Mouse (Mus musculus) MEL (cell line): Measurements from ENCODE around the gene Tceal7. TPM values are rescaled to one million over a fixed set of nuclear protein-coding genes. Genes with fewer than 3 reads are reported as not detected.
A peak's percentile ranks its signal among the peaks of the same experiment; 100 is the strongest.
"Not testable (repeated sequence)": the region's sequence is repeated elsewhere in the genome, so short reads cannot be mapped to it uniquely, and the experiment has no call there.

Experiments used
- DNase-seq: peaks from one replicate; pipeline ENCODE4 v3.0.0; 2011; ENCODE audit warnings: low read depth, low spot score
- H3K27ac ChIP-seq: 2 replicates; pipeline ENCODE4 v1.5.1; 2012; ENCODE audit warnings: low read depth, mild to moderate bottlenecking, control low read depth, low read length, moderate library complexity; ENCODE audit not compliant: control insufficient read depth
- H3K27me3 ChIP-seq, 2 experiments: fragments of 150-350 bp in 1 of 2; sonication (generic) in 1 of 2; 2 replicates each; pipeline ENCODE4 v1.6.1; 2012; ENCODE audit warnings: low read length in 2 of 2, mild to moderate bottlenecking in 2 of 2, improper control_type of control experiment in 1 of 2, moderate library complexity in 1 of 2; ENCODE audit not compliant: insufficient read depth in 2 of 2, control insufficient read depth in 1 of 2
- H3K36me3 ChIP-seq, 2 experiments: 2 replicates each; pipeline ENCODE4 v1.6.1; 2012 to 2014; ENCODE audit warnings: low read length in 2 of 2, improper control_type of control experiment in 1 of 2, inconsistent platforms in 1 of 2, mild to moderate bottlenecking in 1 of 2; ENCODE audit not compliant: insufficient read depth in 2 of 2, control insufficient read depth in 1 of 2
- H3K4me1 ChIP-seq, 2 experiments: fragments of 150-350 bp in 1 of 2; sonication (generic) in 1 of 2; 2 replicates each; pipeline ENCODE4 v1.6.1; 2012; ENCODE audit warnings: low read length in 2 of 2, improper control_type of control experiment in 1 of 2, mild to moderate bottlenecking in 1 of 2; ENCODE audit not compliant: insufficient read depth in 2 of 2, control insufficient read depth in 1 of 2
- H3K4me3 ChIP-seq, 2 experiments: fragments of 150-350 bp in 1 of 2; sonication (generic) in 1 of 2; 2 replicates each; pipeline ENCODE4 v1.5.1; 2012; ENCODE audit warnings: low read depth in 2 of 2, low read length in 2 of 2, mild to moderate bottlenecking in 2 of 2, moderate library complexity in 2 of 2, control low read depth in 1 of 2, improper control_type of control experiment in 1 of 2; ENCODE audit not compliant: control insufficient read depth in 1 of 2, insufficient read depth in 1 of 2
- H3K79me2 ChIP-seq: 2 replicates; pipeline ENCODE4 v1.6.1; 2012; ENCODE audit warnings: mild to moderate bottlenecking, low read length, moderate library complexity; ENCODE audit not compliant: control insufficient read depth, poor library complexity, insufficient read depth
- H3K9ac ChIP-seq: 2 replicates; pipeline ENCODE4 v1.6.1; 2012; ENCODE audit warnings: low read depth, mild to moderate bottlenecking, control low read depth, low read length, moderate library complexity; ENCODE audit not compliant: control insufficient read depth, poor library complexity, severe bottlenecking
- H3K9me3 ChIP-seq: fragments of 150-350 bp; sonication (generic); replicated peaks from 2 replicates; pipeline ENCODE4 v1.6.1; 2012; ENCODE audit warnings: mild to moderate bottlenecking, low read length, improper control_type of control experiment, moderate library complexity; ENCODE audit not compliant: insufficient read depth
- BHLHE40 ChIP-seq: IDR thresholded peaks from 2 replicates; pipeline ENCODE4 v1.6.1; 2012; ENCODE audit warnings: low read depth, mild to moderate bottlenecking, inconsistent platforms, low read length, improper control_type of control experiment, borderline replicate concordance
- CTCF ChIP-seq, 3 experiments: IDR thresholded peaks in 2 of 3; conservative IDR thresholded peaks in 1 of 3; 2 replicates each; pipeline ENCODE4 v1.5.1; 2011 to 2012; ENCODE audit warnings: low read length in 3 of 3, low read depth in 2 of 3, mild to moderate bottlenecking in 2 of 3, improper control_type of control experiment in 1 of 3, inconsistent platforms in 1 of 3, mixed read lengths in 1 of 3, moderate library complexity in 1 of 3; ENCODE audit not compliant: control insufficient read depth in 1 of 3, insufficient read depth in 1 of 3, poor library complexity in 1 of 3, severe bottlenecking in 1 of 3
- E2F4 ChIP-seq: IDR thresholded peaks from 2 replicates; pipeline ENCODE4 v1.6.1; 2011; ENCODE audit warnings: low read depth, low read length, improper control_type of control experiment, borderline replicate concordance
- EP300 ChIP-seq, 2 experiments: IDR thresholded peaks; 2 replicates each; pipeline ENCODE4 v1.6.1; 2011; ENCODE audit warnings: improper control_type of control experiment in 2 of 2, low read length in 2 of 2, low read depth in 1 of 2, mild to moderate bottlenecking in 1 of 2
- ETS1 ChIP-seq: IDR thresholded peaks from 2 replicates; pipeline ENCODE4 v1.6.1; 2012; ENCODE audit warnings: low read depth, mild to moderate bottlenecking, inconsistent platforms, low read length, improper control_type of control experiment, moderate library complexity
- GABPA ChIP-seq: IDR thresholded peaks from 2 replicates; pipeline ENCODE4 v1.6.1; 2012; ENCODE audit warnings: low read depth, mild to moderate bottlenecking, inconsistent platforms, low read length, improper control_type of control experiment, moderate library complexity
- GATA1 ChIP-seq: IDR thresholded peaks from 2 replicates; pipeline ENCODE4 v1.6.1; 2011; ENCODE audit warnings: low read depth, low read length, improper control_type of control experiment
- JUND ChIP-seq: IDR thresholded peaks from 2 replicates; pipeline ENCODE4 v1.6.1; 2011; ENCODE audit warnings: low read depth, mild to moderate bottlenecking, improper control_type of control experiment, low read length
- MAFK ChIP-seq: IDR thresholded peaks from 2 replicates; pipeline ENCODE4 v1.6.1; 2011; ENCODE audit warnings: low read depth, mild to moderate bottlenecking, low read length, improper control_type of control experiment, borderline replicate concordance
- NELFE ChIP-seq: IDR thresholded peaks from 2 replicates; pipeline ENCODE4 v1.6.1; 2011; ENCODE audit warnings: low read depth, low read length, improper control_type of control experiment
- NRF1 ChIP-seq: IDR thresholded peaks from 2 replicates; pipeline ENCODE4 v1.6.1; 2014; ENCODE audit warnings: low read depth, mild to moderate bottlenecking, inconsistent platforms, low read length, improper control_type of control experiment, moderate library complexity; ENCODE audit not compliant: poor library complexity, insufficient read depth, severe bottlenecking
- POLR2AphosphoS2 ChIP-seq: IDR thresholded peaks from 2 replicates; pipeline ENCODE4 v1.6.1; 2011; ENCODE audit warnings: low read length, improper control_type of control experiment
- RCOR1 ChIP-seq: IDR thresholded peaks from 2 replicates; pipeline ENCODE4 v1.6.1; 2012; ENCODE audit warnings: low read depth, mild to moderate bottlenecking, inconsistent platforms, low read length, improper control_type of control experiment
- SIN3A ChIP-seq: IDR thresholded peaks from 2 replicates; pipeline ENCODE4 v1.6.1; 2012; ENCODE audit warnings: low read length, improper control_type of control experiment, inconsistent platforms
- SMC3 ChIP-seq: IDR thresholded peaks from 2 replicates; pipeline ENCODE4 v1.6.1; 2011; ENCODE audit warnings: low read depth, low read length, improper control_type of control experiment
- TAL1 ChIP-seq: IDR thresholded peaks from 2 replicates; pipeline ENCODE4 v1.6.1; 2012; ENCODE audit warnings: mild to moderate bottlenecking, inconsistent platforms, low read length, moderate library complexity, mixed read lengths
- USF1 ChIP-seq: IDR thresholded peaks from 2 replicates; pipeline ENCODE4 v1.6.1; 2014; ENCODE audit warnings: low read depth, mild to moderate bottlenecking, inconsistent platforms, low read length, improper control_type of control experiment, moderate library complexity
- ZC3H11A ChIP-seq: IDR thresholded peaks from 2 replicates; pipeline ENCODE4 v1.6.1; 2012; ENCODE audit warnings: low read depth, mild to moderate bottlenecking, inconsistent platforms, low read length, improper control_type of control experiment
- ZKSCAN1 ChIP-seq: IDR thresholded peaks from 2 replicates; pipeline ENCODE4 v1.6.1; 2012; ENCODE audit warnings: low read depth, mild to moderate bottlenecking, inconsistent platforms, low read length, improper control_type of control experiment, moderate library complexity
- polyA plus RNA-seq, 2 experiments: library from polyadenylated mRNA; stranded (reverse) in 1 of 2; unstranded in 1 of 2; fragments of >175 nt in 1 of 2; fragments of >200 nt in 1 of 2; gene quantifications; 2 replicates each; pipeline versions ENCODE4 v1.2.1 to v1.2.4; 2012; ENCODE audit warnings: low replicate concordance in 2 of 2, low read depth in 1 of 2; ENCODE audit not compliant: insufficient read length in 2 of 2, insufficient read depth in 1 of 2, missing spikeins in 1 of 2
- total RNA-seq: library from RNA; depleted of rRNA; stranded (reverse); fragments of 300-350 nt; gene quantifications from 2 replicates; pipeline ENCODE4 v1.2.3, GENCODE M21; 2012

Tceal7 gene
- total and polyA plus RNA-seq, 3 experiments = 1.0 TPM; not detected in 2

DNA sequence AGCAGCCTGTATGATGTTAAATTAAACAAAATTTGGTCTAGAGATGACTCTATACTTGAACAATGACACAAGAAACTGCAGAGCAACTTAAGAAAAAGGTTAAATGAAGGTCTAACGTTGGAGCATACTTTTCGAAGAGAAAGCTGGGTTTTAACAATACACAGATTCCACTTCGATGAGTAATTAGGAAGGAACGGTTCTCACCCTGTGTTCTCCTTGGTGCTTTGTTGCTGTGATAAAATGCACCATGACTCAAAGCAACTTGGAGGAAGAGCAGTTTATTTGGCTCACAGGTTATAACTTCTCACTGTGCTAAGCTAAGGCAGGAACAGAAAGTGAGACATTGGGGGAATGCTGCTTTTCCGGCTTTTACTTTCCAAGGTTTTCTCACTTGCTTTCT lies 53.1 kb downstream of the Tceal7 start:
- TF ChIP-seq NRF1 (no peak), SIN3A (no peak), TAL1 (no peak), SMC3 (no peak), CTCF (IDR thresholded peaks at IDR 0.05 in 2 of 3, conservative IDR thresholded peaks at IDR 0.05 in 1 of 3; ENCODE audit: control insufficient read depth in 1 of 3, insufficient read depth in 1 of 3, low read depth in 2 of 3, low read length in 3 of 3, poor library complexity in 1 of 3, severe bottlenecking in 1 of 3) (no peak), BHLHE40 (no peak), ZC3H11A (no peak), ZKSCAN1 (no peak), JUND (no peak), ETS1 (no peak), MAFK (no peak), EP300 (IDR thresholded peaks at IDR 0.05; ENCODE audit: low read depth in 1 of 2, low read length in 2 of 2) (no peak), USF1 (no peak), GABPA (no peak)
- TF ChIP-seq, all 39 proteins: peak for 0
- no peak for DNase-seq
- no peak overlapping the region for H3K27ac ChIP-seq
- no peaks in the 10 kb centered on the region for H3K9me3 ChIP-seq
- no peak overlapping the region for H3K4me3 ChIP-seq
- H3K4me1 ChIP-seq = peaks cover 0 to 8% of the 10 kb centered on the region in 2 experiments; a peak in 1 of 4 replicates
- H3K36me3 ChIP-seq = peaks cover 0 to 3% of the 10 kb centered on the region in 2 experiments; a peak in 1 of 4 replicates
- no peaks in the 10 kb centered on the region for H3K79me2 ChIP-seq
- peaks cover 0 to 8% of the 10 kb centered on the region in 2 experiments; a peak in 2 of 4 replicates for H3K27me3 ChIP-seq
- H3K9ac ChIP-seq = no peak overlapping the region

DNA sequence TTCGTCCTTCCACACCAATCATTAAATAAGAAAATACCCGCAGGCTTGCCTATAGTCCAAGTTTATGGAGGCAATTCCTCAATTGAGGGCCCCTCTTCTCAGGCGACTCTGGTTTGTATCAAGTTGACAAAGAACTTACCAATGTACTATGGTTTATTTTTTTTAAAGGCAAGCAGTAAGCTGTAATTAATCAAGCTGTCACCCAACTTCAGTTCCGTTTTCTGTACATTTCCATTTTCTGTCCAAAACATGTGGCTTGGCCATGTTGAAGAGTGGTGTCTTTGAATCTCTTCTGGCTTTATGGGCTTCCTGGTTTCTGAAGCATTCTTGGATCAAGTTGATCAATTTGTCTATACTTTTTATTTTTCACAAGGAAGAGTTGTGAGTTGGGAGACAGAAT lies 53.6 kb downstream of the Tceal7 start:
- H3K4me1 ChIP-seq = peaks cover 0 to 8% of the 10 kb centered on the region in 2 experiments; a peak in 1 of 4 replicates
- no peak for DNase-seq
- H3K27me3 ChIP-seq = peaks cover 0 to 8% of the 10 kb centered on the region in 2 experiments; a peak in 2 of 4 replicates
- H3K9me3 ChIP-seq = no peaks in the 10 kb centered on the region
- H3K79me2 ChIP-seq = no peaks in the 10 kb centered on the region
- no peak overlapping the region for H3K9ac ChIP-seq
- H3K36me3 ChIP-seq = peaks cover 0 to 3% of the 10 kb centered on the region in 2 experiments; a peak in 1 of 4 replicates
- TF ChIP-seq NELFE (no peak), E2F4 (no peak), ETS1 (no peak), GATA1 (no peak), RCOR1 (no peak), POLR2AphosphoS2 (no peak)
- no peak overlapping the region for H3K27ac ChIP-seq
- no peak overlapping the region for H3K4me3 ChIP-seq

DNA sequence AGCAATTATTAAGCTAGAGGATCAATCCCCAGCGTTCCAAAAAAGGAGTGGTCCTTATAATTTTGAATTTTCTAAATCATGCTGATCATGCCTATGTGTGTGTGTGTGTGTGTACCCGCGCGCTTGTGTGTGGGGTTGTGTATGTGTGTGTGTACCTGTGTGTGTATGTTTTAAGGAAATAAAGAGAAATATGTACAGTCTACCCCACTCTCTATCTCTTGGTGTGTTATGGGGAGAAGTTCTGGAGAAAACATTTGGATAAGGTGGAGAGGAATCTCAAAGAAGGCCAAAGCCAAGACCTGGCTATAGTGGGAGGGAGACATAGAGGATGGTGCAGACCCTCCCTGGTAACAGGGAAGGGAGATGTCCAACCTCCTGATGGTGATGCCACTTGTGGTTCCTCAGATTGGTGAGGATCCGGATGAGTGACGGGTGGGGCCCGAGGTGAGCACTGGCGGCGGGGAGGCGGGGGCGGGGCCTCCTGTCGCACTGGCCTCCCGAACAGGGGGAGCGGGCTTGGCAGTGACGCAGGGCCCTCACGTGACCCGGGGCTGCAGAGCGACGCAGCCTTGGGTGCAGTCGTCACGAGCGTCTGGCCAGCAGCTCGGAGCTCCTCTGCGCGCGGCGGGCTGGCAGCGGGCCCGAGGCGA lies 55.3 kb downstream of the Tceal7 start, which contains the start of gene Bex3:
Gene Bex3, plus strand, starts transcription at position 511 of the 650 bp plus-strand sequence.
- DNase-seq = peak; percentile 40
- H3K9me3 ChIP-seq, H3K79me2 ChIP-seq, H3K27ac ChIP-seq, H3K36me3 ChIP-seq, H3K27me3 ChIP-seq: not testable (repeated sequence)
- Histone ChIP-seq H3K9ac (peak within 1 kb of the TSS; percentile 49; the same call in 1 of the 2 replicates), H3K4me3 (peak within 1 kb of the TSS; percentile 48 to 52; a peak in 3 of 4 replicates), H3K4me1 (peaks cover 0 to 11% of the 10 kb centered on the region in 2 experiments; a peak in 1 of 4 replicates)

DNA sequence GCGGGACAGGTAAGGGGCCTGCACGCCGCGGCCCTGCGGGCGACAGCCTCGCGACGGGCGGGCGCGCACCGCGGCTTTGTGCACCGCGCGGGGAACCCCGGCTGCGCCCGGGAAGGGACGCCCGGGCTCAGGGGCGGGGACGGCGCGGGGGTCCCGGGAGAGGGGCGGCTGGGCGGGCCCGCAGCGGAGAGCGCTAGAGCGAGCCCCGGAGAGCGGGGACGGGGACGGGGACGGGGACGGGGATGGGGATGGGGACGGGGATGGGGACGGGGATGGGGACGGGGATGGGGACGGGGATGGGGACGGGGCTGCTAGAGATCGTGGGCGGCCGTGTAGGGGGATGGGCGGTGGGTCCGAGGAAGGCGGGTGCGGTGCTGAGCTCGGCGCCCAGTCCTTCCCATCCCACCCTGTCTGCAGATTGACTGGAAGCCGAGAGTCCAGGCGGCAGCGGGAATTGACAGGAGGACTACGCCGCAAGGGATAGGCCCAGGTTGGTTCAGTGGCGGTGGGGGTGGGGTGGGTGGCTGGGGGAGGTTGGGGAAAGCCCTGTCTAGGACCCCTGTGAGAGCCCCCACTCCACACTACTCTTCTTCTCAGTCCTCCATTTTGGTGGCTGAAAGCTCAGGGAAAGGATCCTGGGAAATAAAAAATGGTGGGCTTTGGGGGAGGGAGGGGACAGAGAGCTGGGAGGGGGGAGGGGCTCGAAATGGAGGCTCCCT lies 56.0 kb downstream of the Tceal7 start:
- DNase-seq = peak; percentile 24
- H3K79me2 ChIP-seq, H3K9me3 ChIP-seq, H3K27me3 ChIP-seq, H3K27ac ChIP-seq, H3K36me3 ChIP-seq: not testable (repeated sequence)
- Histone ChIP-seq H3K4me1 (peaks cover 0 to 11% of the 10 kb centered on the region in 2 experiments; a peak in 1 of 4 replicates), H3K9ac (peak overlapping the region; percentile 49; the same call in 1 of the 2 replicates), H3K4me3 (peak overlapping the region; percentile 48 to 52; a peak in 3 of 4 replicates)
